Mouse (Mus musculus): Measurements from ENCODE around the gene Gc.

GRCm38 (mm10) chr5:89444360-89444759 lies 13.3 kb downstream of the Gc start:
- TF ChIP-seq CTCF (IDR thresholded peaks at IDR 0.05; ENCODE audit: borderline replicate concordance, control insufficient read depth, extremely low read depth, insufficient read depth, low read length, poor library complexity), result no peak
- no peak for TF ChIP-seq POLR2A (IDR thresholded peaks at IDR 0.05; ENCODE audit: control insufficient read depth, extremely low read depth, insufficient read depth, low read length, poor library complexity)
